Mouse (Mus musculus): ENCODE data around the gene Lman2. TPM values are rescaled to one million over a fixed set of nuclear protein-coding genes. Genes with fewer than 3 reads are reported as not detected.

The Lman2 gene
- total RNA-seq, 2 experiments from 2014 or later = 105 to 113 TPM

DNA sequence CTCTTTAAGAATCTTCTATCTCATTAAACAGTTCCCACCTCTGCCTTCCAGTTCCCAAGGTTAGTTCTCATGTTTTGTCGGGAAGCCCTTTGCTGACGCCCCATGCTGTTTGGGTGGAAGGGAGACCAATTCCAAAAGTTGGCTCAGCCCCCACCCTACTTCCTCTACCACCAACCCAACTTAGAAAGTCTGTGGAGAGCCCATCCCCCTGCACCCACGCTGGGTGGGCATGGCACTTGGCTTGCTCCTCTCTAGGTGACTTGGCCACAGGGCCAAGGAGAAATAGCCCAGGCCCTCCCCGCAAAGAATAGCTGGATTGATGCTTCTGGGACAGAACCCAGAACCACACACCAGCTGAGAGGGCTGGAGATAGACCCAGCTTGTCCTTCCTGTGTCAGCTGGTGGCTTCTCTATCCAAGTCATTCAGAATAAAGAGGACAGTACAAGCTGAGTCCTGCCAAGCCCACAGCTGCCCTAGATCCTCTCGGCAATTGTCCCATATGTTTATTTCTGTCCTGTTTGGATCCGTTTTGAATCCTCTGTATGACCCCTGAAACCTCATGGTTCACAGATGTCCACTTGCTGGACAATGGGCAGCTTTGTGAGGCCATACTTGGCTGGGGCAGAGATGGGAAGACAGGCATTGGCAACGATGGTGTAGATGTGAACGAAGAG lies 8.6 kb upstream of the Lman2 start:
- DNase-seq = no peak

- DNase-seq = no peak
Observed at GRCm38 (mm10) chr13:55370234-55370633, 7.7 kb upstream of the Lman2 start.

DNA sequence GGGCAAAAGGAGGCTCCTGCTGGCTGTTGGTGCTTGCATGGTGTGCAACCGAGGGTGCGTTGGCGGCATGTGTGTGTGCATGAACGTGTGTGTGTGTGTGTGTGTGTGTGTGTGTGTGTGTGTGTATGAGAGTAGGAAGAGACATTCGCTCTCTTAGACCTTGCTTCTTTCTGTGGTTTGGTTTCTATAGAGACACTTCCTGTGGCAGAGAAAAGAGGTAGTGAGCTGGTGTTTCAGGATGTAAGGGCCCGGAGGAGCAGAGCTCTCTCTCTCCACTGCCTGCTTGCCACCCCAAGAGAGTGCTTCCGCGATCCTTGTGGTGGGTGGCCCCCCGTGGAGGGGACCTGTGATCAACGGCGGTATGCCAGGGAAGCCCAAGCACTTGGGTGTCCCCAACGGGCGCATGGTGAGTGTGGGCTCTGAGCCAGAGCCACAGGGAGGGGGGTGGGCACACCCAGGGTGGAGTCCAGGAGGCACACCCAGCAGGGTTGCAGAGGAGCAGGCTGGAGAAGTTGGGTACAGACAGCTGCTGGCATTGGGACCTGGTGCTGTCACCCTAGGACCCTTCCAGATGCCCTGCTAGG lies 7.0 kb upstream of the Lman2 start, which contains the start of gene Rgs14:
Gene Rgs14, plus strand, starts transcription at position 202 of the 584 bp plus-strand sequence.
- DNase-seq = no peak

- DNase-seq = no peak
Observed at GRCm38 (mm10) chr13:55368401-55368800, 5.8 kb upstream of the Lman2 start.

- DNase-seq = no peak
Observed at GRCm38 (mm10) chr13:55361974-55362452, 570 bp downstream of the Lman2 start.

GRCm38 (mm10) chr13:55361145-55361544 lies 1.4 kb downstream of the Lman2 start:
- no peak for DNase-seq

GRCm38 (mm10) chr13:55346745-55347144 lies 15.8 kb downstream of the Lman2 start:
- DNase-seq = no peak

- DNase-seq = no peak
Observed at GRCm38 (mm10) chr13:55344286-55344685, 18.3 kb downstream of the Lman2 start.

GRCm38 (mm10) chr13:55342469-55342868 lies 20.1 kb downstream of the Lman2 start:
- no peak for DNase-seq

DNA sequence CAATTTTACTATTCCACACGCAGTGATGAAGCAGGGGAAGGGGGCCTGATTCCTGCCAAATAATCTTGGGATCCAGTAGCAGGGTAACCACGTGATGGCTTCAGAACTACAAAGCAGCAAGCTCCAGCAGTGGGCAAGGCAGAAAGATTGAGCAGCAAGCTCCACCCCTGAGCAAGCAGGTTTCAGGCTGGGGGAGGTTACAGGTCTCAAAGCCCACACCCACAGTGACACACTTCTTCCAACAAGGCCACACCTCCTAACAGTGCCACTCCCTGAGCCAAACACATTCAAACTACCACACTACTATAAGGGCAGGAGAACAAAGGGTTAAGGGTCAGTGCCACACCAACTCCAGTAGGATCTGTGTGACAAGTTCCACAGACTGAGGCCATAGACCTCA lies 23.3 kb downstream of the Lman2 start:
- DNase-seq = no peak

DNA sequence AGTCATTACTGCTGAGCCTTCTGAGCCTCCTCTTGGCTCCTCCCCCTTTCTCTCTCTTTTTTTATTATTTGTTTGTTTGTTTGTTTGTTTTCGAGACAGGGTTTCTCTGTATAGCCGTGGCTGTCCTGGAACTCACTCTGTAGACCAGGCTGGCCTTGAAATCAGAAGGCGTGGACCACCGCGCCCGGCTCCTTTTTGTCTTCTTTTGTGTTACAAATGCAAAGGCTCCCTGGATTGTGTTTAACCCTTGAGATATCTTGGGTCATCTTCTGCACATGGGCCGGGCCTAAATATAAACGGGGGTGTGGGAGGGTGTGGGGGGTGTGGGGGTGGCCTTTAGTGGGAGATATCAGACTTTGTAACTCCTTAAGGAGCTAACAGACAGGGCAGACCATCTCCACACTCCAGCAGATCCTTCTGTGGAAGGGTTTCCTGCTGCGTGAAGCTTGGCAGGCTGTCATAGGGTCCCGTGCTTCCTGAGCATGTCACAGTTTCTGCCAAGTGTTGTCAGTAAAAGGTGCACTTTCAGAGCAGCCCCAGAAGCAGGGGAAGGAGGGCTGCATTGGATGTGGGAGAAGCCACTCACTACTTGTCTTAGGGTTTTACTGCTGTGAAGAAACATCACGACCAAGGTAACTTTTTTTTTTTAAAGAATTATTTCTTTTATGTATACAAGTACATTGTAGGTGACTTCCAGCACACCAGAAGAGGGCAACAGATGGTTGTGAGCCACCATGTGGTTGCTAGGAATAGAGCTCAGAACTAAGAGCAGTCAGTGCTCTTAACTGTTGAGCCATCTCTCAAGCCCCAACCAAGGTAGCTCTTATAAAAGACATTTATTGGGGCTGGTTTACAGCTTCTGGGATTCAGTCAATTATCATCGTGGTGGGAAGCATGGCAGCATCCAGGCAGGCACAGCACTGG lies 24.2 kb downstream of the Lman2 start:
- DNase-seq = no peak

GRCm38 (mm10) chr13:55337341-55337975 lies 25.1 kb downstream of the Lman2 start:
- DNase-seq = no peak

- no peak for DNase-seq
Observed at GRCm38 (mm10) chr13:55335701-55336100, 26.9 kb downstream of the Lman2 start.

- DNase-seq = no peak
Observed at GRCm38 (mm10) chr13:55332331-55332730, 30.3 kb downstream of the Lman2 start.

DNA sequence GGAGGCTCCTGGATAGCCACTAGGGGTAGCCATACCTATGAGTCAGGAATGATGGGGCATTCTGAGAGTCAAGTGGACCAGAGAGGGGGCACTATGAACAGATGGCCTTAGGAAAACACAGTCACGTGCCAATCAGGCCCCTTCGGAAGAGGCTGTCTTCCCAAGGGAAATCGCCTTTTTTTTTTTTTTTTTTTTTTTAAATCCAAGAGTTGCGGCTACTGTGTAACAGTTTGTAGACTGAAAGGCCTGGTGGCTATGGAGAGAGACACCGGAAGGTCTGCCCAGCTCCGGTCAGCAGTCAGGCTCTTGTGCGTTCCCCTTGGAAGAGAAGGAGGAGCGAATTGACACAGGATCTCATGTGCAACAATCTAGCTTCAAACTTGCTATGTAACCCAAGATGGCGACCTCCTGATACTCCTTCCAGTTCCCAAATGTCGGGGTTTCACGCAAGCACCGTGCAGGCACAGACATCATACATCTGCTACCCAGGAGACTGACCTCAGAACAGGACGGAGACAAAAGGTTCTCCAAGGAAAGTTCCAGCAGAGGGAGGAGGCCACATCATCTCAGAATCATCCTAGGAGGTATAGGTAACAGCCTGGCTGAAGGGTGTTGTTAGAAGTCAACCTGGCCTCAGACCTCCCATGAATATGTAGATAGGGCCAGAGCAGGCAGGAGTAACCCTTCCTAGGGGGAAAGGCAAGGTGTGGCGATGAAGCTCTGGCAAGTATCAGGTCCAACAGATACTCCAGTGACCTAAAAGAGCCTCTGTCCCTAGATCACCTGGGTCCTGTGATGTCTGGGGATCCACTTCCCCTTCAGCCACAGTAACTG lies 31.8 kb downstream of the Lman2 start:
- DNase-seq = no peak

DNA sequence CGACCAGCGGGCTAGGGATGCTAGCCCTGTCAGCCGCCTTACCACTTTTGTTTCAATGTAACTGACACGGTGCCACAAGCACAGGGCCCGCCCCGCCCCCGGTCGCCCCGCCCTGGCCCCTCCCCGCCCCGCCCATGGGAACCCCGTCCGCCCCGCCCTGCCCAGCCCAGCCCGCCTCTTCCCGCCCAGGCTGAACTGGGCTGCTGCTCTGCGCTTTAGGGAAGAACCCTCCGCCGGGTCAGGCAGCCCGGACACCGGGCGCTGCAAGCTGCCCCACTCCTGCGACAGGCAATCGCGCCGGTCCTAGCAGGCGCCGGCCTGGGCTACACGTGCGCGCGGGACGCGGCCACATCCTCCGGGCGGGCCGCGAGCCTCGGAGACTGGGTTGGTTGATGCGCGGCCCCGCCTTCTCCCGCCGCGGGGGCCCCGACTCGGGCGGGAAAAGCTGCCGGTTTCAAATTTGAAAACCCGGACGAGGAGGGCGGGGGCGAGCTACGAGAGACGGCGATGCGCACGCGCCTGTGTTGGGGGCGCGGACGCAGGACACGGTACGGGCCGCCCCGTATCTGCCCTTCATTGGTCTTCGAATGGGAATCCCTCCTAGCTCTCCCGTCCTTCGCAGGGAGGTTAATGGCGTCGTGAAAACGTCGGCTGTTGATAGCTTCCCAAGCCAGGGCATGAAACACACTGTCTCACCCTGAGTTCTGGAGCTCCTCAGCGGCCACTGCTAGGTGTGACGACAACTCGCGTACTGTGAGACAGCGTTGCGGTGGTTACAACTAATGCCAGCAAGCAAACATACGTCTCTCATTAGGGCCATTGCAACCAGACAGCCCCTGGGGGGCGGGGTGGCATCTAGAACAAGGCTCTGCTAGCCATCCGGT lies 32.7 kb downstream of the Lman2 start, which contains the start of gene Mxd3:
Gene Mxd3, minus strand, starts transcription at position 141 of the 884 bp plus-strand sequence.
- peak; percentile 88 for DNase-seq

- DNase-seq = no peak
Observed at GRCm38 (mm10) chr13:55329109-55329682, 33.4 kb downstream of the Lman2 start.

- no peak for DNase-seq
Observed at GRCm38 (mm10) chr13:55328641-55329040, 33.9 kb downstream of the Lman2 start.

DNA sequence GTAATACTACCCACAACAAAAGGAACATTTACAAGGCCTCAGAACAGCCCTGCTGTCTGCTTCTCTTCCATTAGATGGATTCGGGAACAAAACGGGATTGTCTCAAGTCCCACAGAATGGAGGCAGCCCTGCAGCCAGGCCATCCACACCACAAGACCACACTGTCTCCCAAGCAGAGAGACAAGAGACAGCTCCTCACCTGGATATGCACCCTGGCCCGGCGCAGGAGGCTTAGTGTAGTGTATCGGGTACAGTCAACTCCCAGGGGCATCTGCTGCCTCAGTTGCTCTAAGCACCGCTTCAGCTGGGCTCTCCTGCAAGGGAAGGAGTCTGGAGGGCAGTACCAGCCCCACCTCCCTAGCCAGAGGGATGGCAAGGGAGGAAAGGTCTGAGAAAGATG lies 34.4 kb downstream of the Lman2 start:
- no peak for DNase-seq

DNA sequence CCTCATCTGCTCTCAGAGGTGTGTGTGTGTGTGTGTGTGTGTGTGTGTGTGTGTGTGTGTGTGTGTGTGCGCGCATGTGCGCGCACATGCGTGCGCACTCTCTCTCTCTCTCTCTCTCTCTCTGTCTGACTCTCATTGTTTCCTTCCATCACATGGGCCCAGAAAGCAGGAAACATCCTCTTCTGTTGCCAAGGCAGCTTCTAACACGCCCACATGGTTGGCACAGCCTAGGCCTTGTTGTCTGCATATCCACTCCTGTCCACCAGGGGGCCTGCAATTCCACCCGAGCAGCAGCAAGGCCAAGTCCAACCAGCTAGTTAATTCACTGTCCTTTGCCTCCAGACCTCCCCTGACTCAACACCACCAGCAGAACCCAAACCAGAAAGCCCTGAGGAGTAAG lies 35.0 kb downstream of the Lman2 start:
- DNase-seq = peak; percentile 89

All from adrenal gland, postnatal 10 days (tissue).